Mouse (Mus musculus) embryonic facial prominence, embryonic 15.5 days (tissue): Measurements from ENCODE around the gene Kcnab1. TPM values are rescaled to one million over a fixed set of nuclear protein-coding genes. Genes with fewer than 3 reads are reported as not detected.
A peak's percentile ranks its signal among the peaks of the same experiment; 100 is the strongest.

Experiments used
- ATAC-seq: fragments of 200-750 bp; cut with Nextera tagmentation; 2 replicates; pipeline ENCODE4 v1.8.0; 2017; ENCODE audit warnings: low read depth, moderate TSS enrichment; ENCODE audit not compliant: insufficient number of reproducible peaks, low FRiP score, low TSS enrichment
- H3K27ac ChIP-seq: fragments of 300-500 bp; sonication (generic); replicated peaks from 2 replicates; pipeline ENCODE4 v1.5.1; 2015; ENCODE audit warnings: mild to moderate bottlenecking, inconsistent platforms
- H3K27me3 ChIP-seq: fragments of 300-500 bp; sonication (generic); 2 replicates; pipeline ENCODE4 v1.6.1; 2015; ENCODE audit warnings: inconsistent platforms
- H3K36me3 ChIP-seq: fragments of 300-500 bp; sonication (generic); 2 replicates; pipeline ENCODE4 v1.6.1; 2015; ENCODE audit warnings: mild to moderate bottlenecking, inconsistent platforms
- H3K4me1 ChIP-seq: fragments of 300-500 bp; sonication (generic); 2 replicates; pipeline ENCODE4 v1.6.1; 2015; ENCODE audit warnings: inconsistent platforms
- H3K4me2 ChIP-seq: fragments of 300-500 bp; sonication (generic); replicated peaks from 2 replicates; pipeline ENCODE4 v1.6.1; 2015; ENCODE audit warnings: mild to moderate bottlenecking, inconsistent platforms
- H3K4me3 ChIP-seq: fragments of 300-500 bp; sonication (generic); replicated peaks from 2 replicates; pipeline ENCODE4 v1.5.1; 2015; ENCODE audit warnings: mild to moderate bottlenecking, inconsistent platforms
- H3K9ac ChIP-seq: fragments of 300-500 bp; sonication (generic); 2 replicates; pipeline ENCODE4 v1.6.1; 2015; ENCODE audit warnings: inconsistent platforms
- H3K9me3 ChIP-seq: fragments of 300-500 bp; sonication (generic); replicated peaks from 2 replicates; pipeline ENCODE4 v1.6.1; 2016; ENCODE audit warnings: inconsistent platforms
- WGBS: fragments of 180-500 bp; shearing (Covaris S2); methylation state at CpG from one replicate; pipeline ENCODE4 v1.1.7; 2015; 5-methylcytosine and 5-hydroxymethylcytosine counted together
- polyA plus RNA-seq: library from polyadenylated mRNA; unstranded; fragments of >200 nt; fragmentation: Nextera tagmentation; extraction: Ambion mirVana; gene quantifications from 2 replicates; pipeline ENCODE4 v1.2.1, GENCODE M21; 2015

Kcnab1 gene
- polyA plus RNA-seq, 1 experiment from 2014 or later: 2.4 TPM

DNA sequence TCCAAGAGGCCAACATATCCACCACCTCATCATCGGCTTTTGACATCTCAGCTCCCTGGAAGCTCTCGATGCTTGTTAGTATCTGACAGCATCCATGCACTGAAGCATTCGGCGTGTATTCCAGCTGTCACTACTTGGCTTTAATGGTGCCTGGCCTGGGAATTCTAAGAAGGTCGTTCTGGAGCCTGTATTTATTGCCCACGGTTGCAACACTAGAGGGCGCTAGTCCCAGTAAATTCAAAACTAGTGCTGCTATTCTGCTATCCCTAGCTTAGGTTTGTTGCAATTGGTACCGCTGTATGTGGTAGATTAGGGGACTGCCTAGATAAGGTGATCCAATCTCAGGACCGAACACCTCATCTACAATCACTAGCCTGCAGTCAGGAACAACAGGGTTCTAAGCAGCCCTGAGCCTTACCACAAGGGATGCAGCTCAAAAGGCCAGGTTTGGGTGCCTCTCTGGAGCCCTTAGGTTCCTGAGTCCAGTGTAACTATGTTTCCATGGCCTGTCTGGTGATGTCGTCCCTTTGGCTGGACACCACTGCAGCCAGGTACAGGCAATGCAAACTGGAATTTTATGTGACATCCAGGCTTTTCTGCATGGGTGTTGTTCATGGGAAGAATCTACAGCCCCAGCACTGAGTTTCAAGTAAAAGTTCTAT is 208.8 kb downstream of the Kcnab1 start:
- no peaks in the 10 kb centered on the region for H3K9me3 ChIP-seq
- no peak overlapping the region for H3K4me2 ChIP-seq
- no peaks in the 10 kb centered on the region for H3K36me3 ChIP-seq
- 38% methylated on average over 10 of the region's 10 CpGs for WGBS
- no peak overlapping the region for H3K9ac ChIP-seq
- H3K4me3 ChIP-seq: no peak overlapping the region
- no peak overlapping the region for H3K27ac ChIP-seq
- no peaks in the 10 kb centered on the region for H3K27me3 ChIP-seq
- H3K4me1 ChIP-seq: no peaks in the 10 kb centered on the region
- ATAC-seq: no peak

DNA sequence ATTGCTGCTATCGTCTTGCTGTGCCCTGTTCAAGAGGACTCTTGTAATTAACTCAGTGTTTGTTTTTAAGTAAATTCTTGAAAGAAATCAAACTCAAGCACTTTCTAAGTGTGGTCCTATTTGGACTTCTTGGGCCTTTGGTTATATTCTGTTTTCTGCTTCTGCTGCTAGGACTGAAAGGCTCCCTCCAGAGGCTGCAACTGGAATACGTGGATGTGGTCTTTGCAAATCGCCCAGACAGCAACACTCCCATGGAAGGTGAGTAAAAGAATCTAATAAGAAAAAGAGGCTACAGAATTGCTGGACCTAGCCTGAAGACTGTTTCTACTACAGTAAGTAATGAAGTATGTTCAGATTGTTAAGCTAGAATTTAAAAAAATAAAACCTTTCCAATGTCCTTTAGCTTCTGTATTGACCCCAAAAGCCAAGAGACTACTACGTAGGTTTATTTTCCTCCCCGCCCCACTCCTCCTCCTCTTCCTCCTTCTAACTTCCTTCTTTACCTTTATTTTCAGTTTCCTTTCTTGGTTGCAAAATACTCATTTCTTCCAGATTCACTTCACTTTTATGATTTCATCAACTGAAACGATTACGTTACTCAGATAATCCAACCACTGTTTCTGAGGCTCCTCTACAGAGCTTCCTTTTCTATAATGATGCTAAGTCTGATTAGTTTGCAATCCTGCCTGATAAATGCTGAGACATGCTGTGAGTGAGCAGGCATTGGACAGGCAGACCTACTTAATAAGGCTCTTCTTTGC is 210.2 kb downstream of the Kcnab1 start:
- H3K4me3 ChIP-seq: no peak overlapping the region
- H3K27me3 ChIP-seq: no peaks in the 10 kb centered on the region
- no peak for ATAC-seq
- 69% methylated on average over 7 of the region's 7 CpGs for WGBS
- no peak overlapping the region for H3K9ac ChIP-seq
- no peaks in the 10 kb centered on the region for H3K9me3 ChIP-seq
- no peak overlapping the region for H3K4me2 ChIP-seq
- H3K4me1 ChIP-seq: no peaks in the 10 kb centered on the region
- no peaks in the 10 kb centered on the region for H3K36me3 ChIP-seq
- no peak overlapping the region for H3K27ac ChIP-seq

DNA sequence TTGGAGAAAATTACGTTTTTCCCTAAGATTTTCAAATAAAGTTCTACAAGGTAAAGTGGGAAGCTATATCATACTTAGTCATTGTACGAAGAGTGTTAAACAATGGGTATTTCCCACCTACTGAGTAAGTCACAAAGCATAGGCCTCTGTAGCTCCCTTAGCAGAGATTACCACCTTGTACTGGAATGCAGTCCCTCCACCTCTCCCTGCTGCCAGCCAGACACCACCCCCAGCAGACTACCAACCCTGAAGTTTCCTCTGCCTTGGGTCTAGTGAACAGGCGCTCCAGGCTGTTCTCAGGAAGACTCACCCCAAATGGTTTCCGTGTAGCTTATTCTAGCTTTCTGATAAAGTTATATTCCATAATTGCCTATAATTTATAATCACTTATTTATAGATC is 211.8 kb downstream of the Kcnab1 start:
- no peak overlapping the region for H3K27ac ChIP-seq
- no peak for ATAC-seq

DNA sequence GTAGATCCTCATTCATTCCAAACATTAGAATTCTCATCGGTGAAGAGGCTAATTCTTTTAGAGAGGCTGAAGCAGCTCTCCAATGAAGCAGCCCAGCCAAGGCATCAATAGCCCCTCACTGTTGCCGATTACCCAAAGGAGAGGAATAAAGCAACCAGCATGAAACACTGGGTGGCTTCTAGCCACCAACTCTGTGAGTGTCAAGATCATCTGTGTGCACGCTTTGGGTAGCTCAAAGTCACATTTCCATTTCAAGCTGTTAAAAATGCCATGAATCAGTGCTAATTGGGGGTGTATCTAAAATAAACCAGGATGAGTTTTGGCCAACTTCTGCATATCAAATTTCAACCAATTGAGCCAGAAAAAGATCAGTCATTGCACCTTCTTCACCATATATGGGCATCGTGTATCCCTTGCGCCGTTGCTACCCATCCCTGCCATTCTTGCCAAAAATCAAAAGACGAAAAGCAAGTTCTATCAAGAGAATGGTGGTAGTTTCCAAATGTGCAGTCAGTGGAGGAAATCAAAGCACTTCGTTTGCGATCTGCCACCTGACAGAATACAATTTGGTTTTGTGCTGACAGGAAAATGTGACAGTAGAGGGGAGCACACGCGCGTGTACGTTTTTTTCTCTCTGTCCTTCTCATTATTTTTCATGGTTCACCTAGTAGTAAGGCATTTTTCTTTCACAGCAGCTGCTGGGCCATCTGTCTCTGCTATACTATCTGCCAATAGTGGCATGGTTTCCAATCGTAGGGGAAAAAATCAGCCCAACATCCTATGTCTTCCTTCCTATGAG is 213.0 kb downstream of the Kcnab1 start:
- Histone ChIP-seq H3K36me3 (no peaks in the 10 kb centered on the region), H3K4me3 (no peak overlapping the region), H3K9me3 (no peaks in the 10 kb centered on the region), H3K9ac (no peak overlapping the region), H3K4me1 (no peaks in the 10 kb centered on the region), H3K27me3 (no peaks in the 10 kb centered on the region), H3K4me2 (no peak overlapping the region), H3K27ac (no peak overlapping the region)
- WGBS: 86% methylated on average over 14 of the region's 14 CpGs
- ATAC-seq: no peak

More for the DNA sequence above, 211.8 kb downstream of the Kcnab1 start:
- H3K36me3 ChIP-seq: no peaks in the 10 kb centered on the region
- no peaks in the 10 kb centered on the region for H3K27me3 ChIP-seq
- WGBS: 78% methylated on average over 4 of the region's 4 CpGs
- no peak overlapping the region for H3K4me2 ChIP-seq
- no peaks in the 10 kb centered on the region for H3K4me1 ChIP-seq
- no peaks in the 10 kb centered on the region for H3K9me3 ChIP-seq
- H3K4me3 ChIP-seq: no peak overlapping the region
- no peak overlapping the region for H3K9ac ChIP-seq

DNA sequence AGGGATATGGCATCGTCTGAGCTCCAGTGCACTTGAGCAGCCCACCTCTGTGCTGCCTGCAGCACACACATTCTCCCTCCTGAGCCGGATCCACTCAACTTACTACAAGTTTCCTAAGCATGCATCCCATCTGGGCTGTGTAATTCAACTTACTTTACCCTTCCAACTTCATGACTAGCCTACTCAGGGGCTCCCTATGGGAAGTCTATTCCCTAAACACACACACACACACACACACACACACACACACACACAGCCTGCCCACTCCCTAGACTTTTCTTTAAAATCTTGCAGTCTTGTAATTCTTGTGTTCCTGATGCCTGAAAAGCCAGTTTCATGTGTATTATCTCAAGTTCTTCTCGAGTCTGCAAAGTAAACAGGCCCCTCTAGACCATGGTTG is 216.1 kb downstream of the Kcnab1 start:
- no peak for ATAC-seq
- H3K36me3 ChIP-seq: no peaks in the 10 kb centered on the region
- H3K4me1 ChIP-seq: no peaks in the 10 kb centered on the region
- H3K4me3 ChIP-seq: no peak overlapping the region
- WGBS: 56% methylated on average over 3 of the region's 3 CpGs
- no peaks in the 10 kb centered on the region for H3K9me3 ChIP-seq
- H3K4me2 ChIP-seq: no peak overlapping the region
- no peak overlapping the region for H3K27ac ChIP-seq
- H3K27me3 ChIP-seq: no peaks in the 10 kb centered on the region
- H3K9ac ChIP-seq: no peak overlapping the region

DNA sequence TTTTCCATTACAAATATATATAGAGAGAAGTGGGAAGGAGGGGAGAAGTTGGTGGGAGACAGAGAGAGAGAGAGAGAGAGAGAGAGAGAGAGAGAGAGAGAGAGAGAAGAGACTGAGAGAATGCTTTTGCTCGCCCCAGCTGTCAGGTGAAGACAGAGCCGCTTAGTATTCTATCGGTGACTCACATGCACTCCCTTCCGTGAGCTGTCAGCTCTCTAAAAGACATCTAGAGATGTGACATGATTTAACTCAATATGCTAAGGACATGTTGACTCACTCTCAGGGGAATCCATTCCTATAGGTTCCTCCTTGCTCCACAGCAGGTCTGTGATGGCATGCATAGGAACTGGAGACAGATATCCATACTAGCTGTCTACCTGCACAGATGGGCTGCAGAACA is 219.6 kb downstream of the Kcnab1 start:
- H3K4me3 ChIP-seq: no peak overlapping the region
- no peaks in the 10 kb centered on the region for H3K9me3 ChIP-seq
- H3K4me2 ChIP-seq: no peak overlapping the region
- 81% methylated on average over 4 of the region's 4 CpGs for WGBS
- ATAC-seq: no peak
- H3K27me3 ChIP-seq: no peaks in the 10 kb centered on the region
- H3K36me3 ChIP-seq: no peaks in the 10 kb centered on the region
- no peak overlapping the region for H3K9ac ChIP-seq
- H3K27ac ChIP-seq: no peak overlapping the region
- H3K4me1 ChIP-seq: no peaks in the 10 kb centered on the region

DNA sequence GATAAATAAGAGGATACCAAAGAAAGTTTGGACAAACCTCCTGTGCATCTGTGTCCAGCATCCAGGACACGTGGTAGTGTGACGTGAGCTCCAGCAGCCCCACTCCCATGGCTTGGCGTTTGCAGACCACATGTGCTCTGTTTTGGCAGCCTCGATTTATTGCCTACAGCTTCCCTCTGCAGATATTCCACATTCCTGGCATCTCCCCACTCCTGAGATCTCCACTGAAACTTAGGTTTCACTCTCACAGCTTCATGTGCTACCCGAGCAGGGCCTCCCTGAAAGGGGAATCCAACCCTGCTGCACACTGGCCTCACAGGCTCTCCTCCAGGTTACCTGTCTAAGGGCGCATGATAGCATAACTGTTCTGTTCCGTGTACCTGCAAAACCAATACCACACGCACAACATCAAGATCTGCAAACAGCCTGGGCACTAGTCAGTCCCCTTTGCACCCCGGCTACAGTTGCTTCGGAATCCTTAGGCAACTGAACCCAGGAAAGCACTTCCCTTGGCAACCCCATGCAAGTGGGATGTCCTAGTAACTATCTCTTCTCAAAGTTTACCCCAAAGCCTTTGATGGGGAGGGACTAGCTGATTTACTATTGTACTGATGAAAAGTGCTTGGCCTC is 228.8 kb downstream of the Kcnab1 start:
- no peaks in the 10 kb centered on the region for H3K27me3 ChIP-seq
- no peak overlapping the region for H3K4me2 ChIP-seq
- H3K9me3 ChIP-seq: no peaks in the 10 kb centered on the region
- no peak overlapping the region for H3K27ac ChIP-seq
- H3K4me3 ChIP-seq: no peak overlapping the region
- no peak overlapping the region for H3K9ac ChIP-seq
- 51% methylated on average over 10 of the region's 10 CpGs for WGBS
- peak; percentile 43; the same call in 1 of the 2 replicates for ATAC-seq
- peaks cover 11% of the 10 kb centered on the region for H3K4me1 ChIP-seq
- no peaks in the 10 kb centered on the region for H3K36me3 ChIP-seq

DNA sequence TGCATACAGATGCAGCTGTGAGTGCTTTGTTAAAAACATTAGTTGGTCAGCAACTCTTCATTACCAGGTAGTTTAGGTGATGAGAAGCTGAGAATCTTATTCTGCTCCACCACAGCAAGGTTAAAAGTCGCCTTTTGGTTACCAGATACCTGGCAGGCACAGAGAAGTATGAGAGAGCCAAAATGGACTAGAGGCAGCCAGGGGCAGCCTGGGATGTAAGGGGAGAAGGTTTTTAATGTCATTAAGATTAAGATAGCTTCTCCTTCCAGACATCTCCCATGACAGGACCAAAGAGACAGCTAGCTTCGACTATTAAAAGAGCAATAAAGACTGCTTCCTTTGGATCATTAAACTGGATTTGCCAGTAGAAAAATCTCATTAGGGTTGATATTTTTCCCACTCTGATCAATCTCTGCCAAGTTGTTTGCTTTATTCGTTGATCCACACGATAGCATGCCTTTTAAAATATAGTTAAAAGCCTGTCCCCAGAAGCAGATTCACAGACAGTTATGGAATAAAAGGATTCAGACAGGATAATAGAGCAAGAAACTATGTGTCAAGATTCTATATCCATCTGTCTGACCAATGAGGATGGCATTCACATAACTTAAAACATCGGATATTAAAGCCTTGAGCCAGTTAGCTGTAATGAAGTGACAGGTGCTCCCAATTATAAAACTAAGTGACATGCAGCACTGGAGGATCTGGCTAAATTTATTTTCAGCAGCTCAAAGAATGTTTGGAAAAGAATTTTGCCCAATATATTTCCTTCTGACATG is 231.2 kb downstream of the Kcnab1 start:
- WGBS: 47% methylated on average over 5 of the region's 5 CpGs

DNA sequence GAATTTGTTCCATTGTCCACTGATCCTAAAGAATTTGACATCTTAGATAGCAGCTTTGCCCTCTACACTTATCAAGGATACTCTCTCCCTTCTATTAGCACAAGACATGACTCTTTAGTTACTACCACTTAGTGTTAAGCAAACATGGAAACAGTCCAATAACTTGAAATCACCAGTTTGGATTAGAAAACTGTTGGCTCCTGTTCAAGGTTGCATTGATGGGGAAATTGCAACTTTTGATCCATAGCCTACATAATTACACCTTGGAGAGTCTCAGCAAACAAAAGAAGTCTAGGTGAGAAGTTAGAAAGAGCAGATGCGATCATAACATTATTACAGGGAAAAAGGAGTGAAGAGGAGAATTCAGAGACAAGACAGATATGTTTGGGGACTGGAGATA is 237.0 kb downstream of the Kcnab1 start:
- Histone ChIP-seq H3K4me3 (no peak overlapping the region), H3K4me2 (no peak overlapping the region), H3K27me3 (no peaks in the 10 kb centered on the region), H3K9ac (no peak overlapping the region), H3K4me1 (no peaks in the 10 kb centered on the region), H3K27ac (no peak overlapping the region), H3K9me3 (no peaks in the 10 kb centered on the region), H3K36me3 (no peaks in the 10 kb centered on the region)
- no peak for ATAC-seq
- WGBS: 81% methylated on average over 1 of the region's 1 CpGs

More for the DNA sequence above, 231.2 kb downstream of the Kcnab1 start:
- H3K9ac ChIP-seq: no peak overlapping the region
- H3K36me3 ChIP-seq: no peaks in the 10 kb centered on the region
- H3K4me1 ChIP-seq: peaks cover 11% of the 10 kb centered on the region
- no peak overlapping the region for H3K4me2 ChIP-seq
- H3K4me3 ChIP-seq: no peak overlapping the region
- no peak overlapping the region for H3K27ac ChIP-seq
- H3K9me3 ChIP-seq: no peaks in the 10 kb centered on the region
- H3K27me3 ChIP-seq: no peaks in the 10 kb centered on the region
- ATAC-seq: no peak

DNA sequence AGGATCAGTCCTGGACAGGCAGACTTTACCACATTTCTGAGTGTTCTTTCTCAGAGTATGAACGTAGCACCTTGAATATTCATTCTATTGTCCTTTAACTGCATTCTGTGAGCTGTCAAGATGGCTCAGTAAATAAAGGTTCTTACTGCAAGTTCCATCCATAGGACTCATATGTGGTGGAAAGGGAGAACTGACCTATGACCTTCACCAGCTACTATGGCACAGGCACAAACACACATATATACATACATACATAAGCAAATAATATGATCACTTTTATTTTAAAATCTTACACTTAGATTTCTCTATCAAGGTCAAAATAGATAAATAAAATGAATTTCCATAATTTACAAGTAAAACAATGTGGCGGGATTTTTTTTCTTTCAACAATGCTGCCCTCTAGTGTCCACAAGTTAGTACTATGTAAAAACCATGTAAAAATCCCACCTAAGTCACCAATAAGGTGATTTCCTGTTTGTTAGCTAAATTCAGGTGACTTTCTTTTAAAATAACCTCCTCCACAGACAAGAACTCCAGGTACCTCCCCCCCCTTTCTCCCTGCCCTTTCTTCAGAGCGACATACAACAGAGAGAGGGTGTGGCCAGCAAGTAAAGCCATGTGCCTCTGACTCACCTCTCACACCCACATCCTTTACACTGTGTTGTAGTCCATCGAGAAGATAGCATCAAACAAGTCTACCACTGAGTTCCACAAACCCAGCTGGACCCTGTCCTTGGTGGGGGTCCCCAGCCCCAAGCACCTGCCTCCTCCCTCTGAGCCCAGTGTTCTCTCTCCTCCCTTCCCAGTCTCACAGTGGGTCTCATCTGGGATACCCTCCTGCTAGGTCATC is 243.3 kb downstream of the Kcnab1 start:
- Histone ChIP-seq H3K4me1 (no peaks in the 10 kb centered on the region), H3K9ac (no peak overlapping the region), H3K27ac (no peak overlapping the region), H3K27me3 (no peaks in the 10 kb centered on the region), H3K36me3 (no peaks in the 10 kb centered on the region), H3K4me3 (no peak overlapping the region), H3K9me3 (no peaks in the 10 kb centered on the region), H3K4me2 (no peak overlapping the region)
- WGBS: 44% methylated on average over 4 of the region's 4 CpGs
- no peak for ATAC-seq
